Mouse (Mus musculus) hindbrain, postnatal 0 days (tissue): ENCODE measurements around the gene Tmem234. TPM values are rescaled to one million over a fixed set of nuclear protein-coding genes. Genes with fewer than 3 reads are reported as not detected.
A peak's percentile ranks its signal among the peaks of the same experiment; 100 is the strongest.
"Not testable (repeated sequence)": the region's sequence is repeated elsewhere in the genome, so short reads cannot be mapped to it uniquely, and the experiment has no call there.

Experiments used
- ATAC-seq: fragments of 200-750 bp; cut with Nextera tagmentation; 2 replicates; pipeline ENCODE4 v1.8.0; 2017; ENCODE audit warnings: mild to moderate bottlenecking, moderate TSS enrichment, moderate library complexity
- DNase-seq: peaks from one replicate; pipeline ENCODE4 v3.0.0-alpha.2; 2015; ENCODE audit warnings: low spot score
- H3K27ac ChIP-seq: fragments of 300-500 bp; sonication (generic); 2 replicates; pipeline ENCODE4 v1.5.1; 2014; ENCODE audit warnings: mild to moderate bottlenecking
- H3K27me3 ChIP-seq: fragments of 300-500 bp; sonication (generic); 2 replicates; pipeline ENCODE4 v1.6.1; 2014; ENCODE audit warnings: low read length, mixed read lengths; ENCODE audit not compliant: insufficient read depth
- H3K36me3 ChIP-seq: fragments of 300-500 bp; sonication (generic); 2 replicates; pipeline ENCODE4 v1.6.1; 2014; ENCODE audit warnings: low read length, mixed read lengths; ENCODE audit not compliant: insufficient read depth
- H3K4me1 ChIP-seq: fragments of 300-500 bp; sonication (generic); 2 replicates; pipeline ENCODE4 v1.6.1; 2014; ENCODE audit warnings: antibody characterized with exemption, low read length, mixed read lengths; ENCODE audit not compliant: insufficient read depth
- H3K4me2 ChIP-seq: fragments of 300-500 bp; sonication (generic); 2 replicates; pipeline ENCODE4 v1.6.1; 2014; ENCODE audit warnings: low read depth, mild to moderate bottlenecking, low read length, moderate library complexity, mixed read lengths
- H3K4me3 ChIP-seq: fragments of 300-500 bp; sonication (generic); 2 replicates; pipeline ENCODE4 v1.5.1; 2014; ENCODE audit warnings: low read length
- H3K9ac ChIP-seq: fragments of 300-500 bp; sonication (generic); replicated peaks from 2 replicates; pipeline ENCODE4 v1.6.1; 2014; ENCODE audit warnings: mild to moderate bottlenecking, low read length, moderate library complexity, mixed read lengths
- H3K9me3 ChIP-seq: fragments of 300-500 bp; sonication (generic); 2 replicates; pipeline ENCODE4 v1.6.1; 2016; ENCODE audit warnings: low read length, mixed read lengths
- CTCF ChIP-seq: IDR thresholded peaks from 2 replicates; pipeline ENCODE4 v1.5.1; 2016; ENCODE audit warnings: antibody characterized with exemption, control low read depth, low read depth
- WGBS: fragments of 180-500 bp; shearing (Covaris S2); extraction: QIAGEN DNeasy Blood & Tissue Kit; methylation state at CpG from one replicate; pipeline ENCODE4 v1.1.7; 2014; 5-methylcytosine and 5-hydroxymethylcytosine counted together
- polyA plus RNA-seq: library from polyadenylated mRNA; unstranded; fragments of >200 nt; fragmentation: Nextera tagmentation; extraction: Ambion mirVana; gene quantifications from 2 replicates; pipeline ENCODE4 v1.2.1, GENCODE M21; 2015
- total RNA-seq: library from RNA; depleted of rRNA; stranded (reverse); fragments of >200 nt; gene quantifications from 2 replicates; pipeline ENCODE4 v1.2.3, GENCODE M21; 2014; rRNA removed

Tmem234 gene
- total RNA-seq (150 and 182 TPM in 2 replicates), polyA plus RNA-seq (216 and 221 TPM in 2 replicates)

GRCm38 (mm10) chr4:129600233-129601158 is at the start of gene Tmem234, which contains the start of gene Eif3i:
Tmem234 (plus strand) TSS chr4:129600668.
Eif3i (minus strand) TSS chr4:129600648.
- TF ChIP-seq CTCF = peak; percentile 39; the same call in 1 of the 2 replicates
- Histone ChIP-seq H3K9ac (peak within 1 kb of the TSS; percentile 92), H3K27me3 (no peaks in the 10 kb centered on the region), H3K4me2 (peak within 1 kb of the TSS; percentile 88), H3K4me3 (peak within 1 kb of the TSS; percentile 81), H3K36me3 (peaks cover 16% of the 10 kb centered on the region), H3K4me1 (peaks cover 16% of the 10 kb centered on the region), H3K27ac (peak within 1 kb of the TSS; percentile 77), H3K9me3 (no peaks in the 10 kb centered on the region)
- peak; percentile 93 for DNase-seq
- ATAC-seq = peak; percentile 93
- WGBS = under 1% methylated on average over 68 of the region's 74 CpGs

DNA sequence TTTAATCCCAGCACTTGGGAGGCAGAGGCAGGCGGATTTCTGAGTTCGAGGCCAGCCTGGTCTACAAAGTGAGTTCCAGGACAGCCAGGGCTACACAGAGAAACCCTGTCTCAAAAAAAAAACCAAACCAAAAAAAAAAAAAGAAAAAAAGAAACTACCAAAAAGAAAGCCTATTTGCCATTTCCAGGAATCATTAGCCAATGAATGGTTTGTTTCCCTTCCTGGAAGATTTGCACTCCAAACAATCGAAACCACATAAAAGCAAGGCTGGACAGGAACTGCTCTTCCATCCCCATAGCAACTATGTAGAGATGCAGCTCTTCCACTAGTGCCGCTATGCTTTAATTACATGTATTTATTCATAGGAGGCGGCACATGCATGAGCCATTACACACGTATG is 46.0 kb upstream of the Tmem234 start:
- H3K27me3 ChIP-seq, DNase-seq, H3K27ac ChIP-seq, H3K9ac ChIP-seq, H3K4me3 ChIP-seq, ATAC-seq, H3K9me3 ChIP-seq, H3K36me3 ChIP-seq: not testable (repeated sequence)
- H3K4me1 ChIP-seq = 0 out of 2 replicates have a peak, but pooled peaks cover 14% of the 10 kb centered on the region
- H3K4me2 ChIP-seq = peak overlapping the region; percentile 88; the same call in 1 of the 2 replicates
- 47% methylated on average over 5 of the region's 6 CpGs for WGBS

DNA sequence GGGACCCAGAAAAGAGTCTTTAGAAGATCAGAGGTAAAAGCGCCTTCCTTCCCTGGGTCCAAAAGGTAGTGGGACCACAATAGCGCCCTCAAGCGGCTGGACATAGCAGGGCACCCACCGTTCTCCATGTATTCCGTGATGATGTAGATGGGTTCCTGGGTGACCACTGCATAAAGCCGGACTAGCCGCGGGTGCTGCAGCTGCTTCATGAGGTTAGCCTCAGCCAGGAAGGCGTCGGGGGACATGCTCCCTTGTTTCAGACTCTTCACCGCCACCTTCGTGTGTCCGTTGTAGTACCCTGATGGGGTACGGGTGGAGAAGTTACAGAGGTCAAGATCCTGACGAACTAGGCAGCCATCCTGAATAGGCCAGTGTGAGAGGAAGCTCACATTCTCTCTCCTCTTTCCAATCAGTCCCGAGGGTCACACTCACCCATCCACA is 45.0 kb upstream of the Tmem234 start:
- H3K4me3 ChIP-seq = peak overlapping the region; percentile 41
- 0 out of 2 replicates have a peak, but pooled peaks cover 14% of the 10 kb centered on the region for H3K4me1 ChIP-seq
- peak overlapping the region; percentile 82 for H3K27ac ChIP-seq
- H3K36me3 ChIP-seq = no peaks in the 10 kb centered on the region
- ATAC-seq (peak; percentile 46), DNase-seq (peak; percentile 73)
- peak overlapping the region; percentile 88 for H3K4me2 ChIP-seq
- H3K27me3 ChIP-seq = no peaks in the 10 kb centered on the region
- TF ChIP-seq CTCF = peak; percentile 78
- no peaks in the 10 kb centered on the region for H3K9me3 ChIP-seq
- WGBS = 3% methylated on average over 16 of the region's 16 CpGs
- peak overlapping the region; percentile 58 for H3K9ac ChIP-seq

DNA sequence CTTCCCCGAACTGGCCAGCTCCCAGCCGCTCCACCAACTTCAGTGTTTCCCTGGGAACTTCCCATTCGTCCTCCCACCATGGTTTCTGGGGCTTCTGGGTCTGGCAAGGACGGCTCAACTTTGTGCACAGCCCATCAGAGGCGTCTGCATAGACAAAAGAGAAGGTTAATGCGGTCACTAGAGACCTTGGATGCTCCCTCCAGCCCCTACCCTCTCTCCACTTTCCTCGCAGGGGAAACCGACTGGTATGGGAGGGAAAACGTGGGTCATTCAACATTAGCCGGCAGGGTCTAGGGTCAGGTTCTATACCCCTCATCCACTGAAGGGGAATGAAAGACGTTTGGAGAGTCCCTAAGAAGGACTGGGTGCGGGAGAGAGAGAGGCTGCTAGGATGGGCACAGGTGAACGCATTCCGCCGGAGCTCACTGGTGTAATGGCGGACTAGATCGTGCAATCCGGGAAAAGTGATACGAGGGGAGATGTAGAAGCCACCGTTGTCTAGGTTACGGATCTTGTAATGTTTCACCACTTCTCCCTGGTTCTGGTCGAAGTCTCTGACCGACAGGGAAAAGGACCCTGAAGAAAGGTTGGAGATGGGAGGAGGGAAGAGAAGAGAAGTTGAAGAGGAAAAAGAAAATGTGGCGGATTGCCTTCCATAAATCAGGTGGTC is 44.5 kb upstream of the Tmem234 start:
- Histone ChIP-seq H3K36me3 (no peaks in the 10 kb centered on the region), H3K9ac (peak overlapping the region; percentile 58), H3K4me1 (0 out of 2 replicates have a peak, but pooled peaks cover 14% of the 10 kb centered on the region), H3K27ac (peak overlapping the region; percentile 82), H3K9me3 (no peaks in the 10 kb centered on the region), H3K4me3 (peak overlapping the region; percentile 41), H3K4me2 (peak overlapping the region; percentile 88), H3K27me3 (no peaks in the 10 kb centered on the region)
- WGBS = under 1% methylated on average over 24 of the region's 24 CpGs
- ATAC-seq = peak; percentile 77
- no peak for TF ChIP-seq CTCF
- DNase-seq = peak; percentile 22

- Histone ChIP-seq H3K4me1 (0 out of 2 replicates have a peak, but pooled peaks cover 14% of the 10 kb centered on the region), H3K36me3 (no peaks in the 10 kb centered on the region), H3K27ac (peak overlapping the region; percentile 82), H3K9me3 (no peaks in the 10 kb centered on the region), H3K4me3 (peak overlapping the region; percentile 41), H3K9ac (peak overlapping the region; percentile 58), H3K27me3 (no peaks in the 10 kb centered on the region), H3K4me2 (peak overlapping the region; percentile 88)
- WGBS = 7% methylated on average over 32 of the region's 33 CpGs
- peak; percentile 94 for DNase-seq
- ATAC-seq = peak; percentile 83
- TF ChIP-seq CTCF = no peak
These were observed 43.8 kb upstream of the Tmem234 start for GRCm38 (mm10) chr4:129556532-129557223.
